Mouse (Mus musculus) kidney, adult 2 months (tissue): Measurements from ENCODE around the gene Rarres1.

Experiments
- CTCF ChIP-seq: fragments of 200-500 bp; conservative IDR thresholded peaks from 2 replicates; pipeline ENCODE4 v1.5.1; 2011; ENCODE audit warnings: low read depth, mild to moderate bottlenecking, control low read depth, low read length, moderate library complexity, mixed read lengths; ENCODE audit not compliant: insufficient read depth, insufficient read length
- POLR2A ChIP-seq: fragments of 200-500 bp; IDR thresholded peaks from one replicate; pipeline ENCODE4 v1.6.1; 2011; ENCODE audit warnings: low read depth, low read length, control low read depth

DNA sequence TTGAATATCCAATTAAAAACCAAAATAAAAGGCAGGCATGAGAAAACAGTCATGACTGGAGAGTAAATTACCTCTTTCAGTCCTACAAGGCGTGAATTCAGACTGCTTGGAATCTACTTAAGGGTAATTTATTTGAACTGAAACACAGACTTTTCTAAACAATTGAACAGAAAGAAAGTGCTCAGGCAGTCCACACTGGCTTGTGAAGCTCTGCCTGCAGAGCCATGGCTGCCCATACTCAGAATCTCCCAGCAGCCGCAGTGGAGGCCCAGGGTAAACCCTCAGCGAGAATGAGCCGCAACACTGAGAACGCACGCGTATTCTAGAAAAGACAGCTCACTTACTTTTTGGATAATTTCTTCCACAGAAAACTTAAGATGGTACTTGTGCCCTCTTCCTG lies 53.3 kb downstream of the Rarres1 start:
- no peak for TF ChIP-seq POLR2A
- TF ChIP-seq CTCF, result no peak
